Mouse (Mus musculus) cerebellum, postnatal 4 days (tissue): ENCODE measurements at regions not wholly inside any gene's neighbourhood (a gene's known extent, or its start where the extent isn't known, plus 50 kb on each side); places are given as distances from the start of the nearest gene placed in this dataset.
"Not testable (repeated sequence)": the region's sequence is repeated elsewhere in the genome, so short reads cannot be mapped to it uniquely, and the experiment has no call there.

Experiments
- DNase-seq, 2 experiments: peaks; one replicate each; pipeline ENCODE4 v3.0.0; 2022; ENCODE audit warnings: low spot score in 2 of 2, mixed read lengths in 1 of 2

DNA sequence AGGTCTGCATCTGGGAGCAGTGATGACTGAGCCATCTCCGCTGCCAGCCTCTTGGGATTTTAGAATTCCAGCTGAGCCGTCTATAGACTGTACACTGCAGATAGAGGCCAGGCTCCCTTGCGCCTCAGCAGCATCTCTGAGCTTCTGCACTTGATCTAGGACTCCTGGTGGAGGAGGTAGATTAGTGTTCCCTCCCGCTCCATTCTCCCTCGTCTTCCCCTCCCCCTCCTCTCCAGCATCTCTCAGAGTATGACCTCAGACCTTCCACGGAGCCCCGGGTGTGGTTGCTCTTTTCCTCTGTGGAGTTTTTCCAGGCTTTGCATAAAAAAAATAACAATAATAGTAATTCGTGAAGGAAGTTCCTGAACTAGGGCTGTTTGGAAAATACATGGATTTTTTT lies 241.8 kb downstream of the Gadd45g start:
- no peak for DNase-seq

DNA sequence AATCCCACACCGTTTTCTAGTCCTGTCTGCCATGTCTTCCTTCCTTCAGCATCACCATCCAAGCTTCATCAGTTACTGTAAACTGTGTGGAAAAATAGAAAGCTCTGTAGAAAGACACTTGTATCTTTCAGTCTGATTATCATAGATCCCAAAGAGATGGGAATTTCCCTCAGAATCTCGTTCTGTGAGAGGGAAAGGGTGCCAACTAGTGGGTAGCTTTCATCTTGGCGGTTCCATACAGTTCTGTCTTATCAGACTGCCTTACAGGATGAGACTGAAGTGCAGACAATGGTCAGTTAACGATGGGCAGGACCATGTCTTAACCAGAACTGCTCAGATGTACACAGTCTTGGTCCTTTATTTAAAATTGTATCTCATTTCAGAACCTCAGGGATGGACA lies 243.9 kb downstream of the Gadd45g start:
- no peak for DNase-seq

GRCm38 (mm10) chr13:52094785-52095184 lies 248.3 kb downstream of the Gadd45g start:
- no peak for DNase-seq

DNA sequence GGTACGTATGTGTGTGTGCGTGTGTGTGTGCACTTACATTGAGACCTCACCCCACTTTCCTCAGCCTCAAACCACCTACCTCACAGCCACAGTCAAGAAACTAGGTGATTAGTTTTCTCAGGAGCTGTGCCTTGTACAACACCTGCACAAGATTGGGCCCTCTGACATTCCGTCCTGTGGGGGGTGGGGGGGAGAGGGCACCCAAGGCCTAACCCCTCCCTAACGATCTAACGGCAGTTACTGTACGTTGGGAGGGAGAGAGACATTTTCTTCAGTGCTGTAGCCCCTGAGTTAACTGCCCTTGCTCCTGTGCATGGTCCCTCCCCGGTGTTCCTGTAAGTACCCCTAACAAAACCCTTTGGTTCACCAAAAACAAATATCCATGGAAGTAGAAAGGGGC lies 250.0 kb downstream of the Gadd45g start:
- no peak for DNase-seq

GRCm38 (mm10) chr13:52105989-52106642 lies 259.6 kb downstream of the Gadd45g start:
- DNase-seq: no peak

- DNase-seq: no peak
These were observed 262.0 kb downstream of the Gadd45g start for GRCm38 (mm10) chr13:52108349-52108921.

DNA sequence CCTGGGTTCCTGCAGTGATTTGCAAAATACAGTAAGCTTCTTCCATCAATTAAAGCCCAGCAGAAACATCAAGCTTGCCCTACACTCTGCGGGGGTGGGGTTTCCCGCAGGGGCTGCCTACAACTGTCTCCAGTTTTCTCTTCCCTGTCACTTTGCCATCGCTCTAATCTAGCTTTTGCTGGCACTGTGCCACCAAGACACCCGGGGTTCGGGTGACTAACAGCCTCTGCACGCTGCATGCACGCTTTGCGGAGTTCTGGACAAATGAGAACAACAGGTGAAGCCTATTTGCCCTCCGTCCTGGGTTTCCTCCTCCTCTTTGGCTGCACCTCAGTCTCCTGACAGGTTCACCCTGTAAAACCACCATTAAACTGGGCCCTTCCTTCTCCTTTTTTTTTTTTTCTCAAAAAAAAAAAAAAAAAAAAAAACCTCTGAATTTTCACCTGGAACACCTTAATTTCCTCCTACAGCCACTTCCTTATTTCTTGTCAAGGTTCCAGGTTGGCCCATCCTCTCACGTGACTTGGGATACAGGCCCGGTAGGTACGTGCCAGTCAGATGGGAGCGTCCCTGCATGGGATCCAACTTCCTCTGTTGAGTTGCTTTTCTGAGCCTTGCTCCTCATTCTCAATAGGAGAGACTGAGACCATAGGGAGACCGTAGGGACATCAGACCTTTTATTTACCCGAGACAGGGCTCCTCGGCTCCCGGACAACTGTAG lies 262.7 kb downstream of the Gadd45g start:
- DNase-seq: peak in 1 of 2 experiments; percentile 21

- DNase-seq: no peak
These were observed 264.3 kb downstream of the Gadd45g start for GRCm38 (mm10) chr13:52110750-52111149.

DNA sequence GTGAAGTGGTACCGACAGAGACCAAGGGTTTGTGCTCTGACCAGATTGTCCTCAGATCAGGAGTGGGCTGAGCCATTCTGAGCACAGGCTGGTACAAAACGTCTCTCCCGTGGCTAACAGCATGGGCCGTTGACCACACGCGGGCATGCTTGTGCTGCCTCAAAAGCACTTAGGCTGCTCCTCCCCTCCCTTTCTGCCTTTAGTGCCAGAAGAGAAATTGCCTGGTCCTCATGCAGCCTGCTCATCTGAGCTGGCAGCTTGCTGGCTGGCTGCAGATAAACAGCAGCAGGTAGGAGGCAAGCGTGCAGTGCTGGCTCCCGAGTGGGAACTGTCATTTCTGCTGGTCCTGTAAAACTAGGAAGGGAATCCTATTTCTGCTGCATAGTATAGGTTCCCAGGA lies 267.1 kb downstream of the Gadd45g start:
- DNase-seq: peak in 1 of 2 experiments; percentile 45

GRCm38 (mm10) chr13:52114431-52114830 lies 268.0 kb downstream of the Gadd45g start:
- no peak for DNase-seq

DNA sequence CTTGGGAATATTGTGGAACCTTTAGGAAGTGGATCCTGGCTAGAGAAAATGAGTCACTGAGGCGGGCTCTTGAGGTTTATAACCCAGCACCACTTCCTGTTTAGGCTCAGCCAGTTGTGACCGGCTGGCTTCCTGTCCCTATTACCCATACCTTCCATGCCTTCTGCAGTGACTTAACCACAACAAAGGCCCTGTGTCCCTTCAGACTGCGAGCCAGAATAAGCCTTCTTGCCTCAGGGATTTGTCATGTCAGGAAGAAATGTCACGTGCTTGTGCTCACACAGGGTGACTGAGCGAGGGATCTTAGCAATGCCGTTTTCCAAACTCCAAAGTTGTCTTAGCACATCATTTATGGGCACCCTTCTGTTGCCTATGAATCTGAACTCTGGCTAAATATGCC lies 268.5 kb downstream of the Gadd45g start:
- no peak for DNase-seq

- DNase-seq: no peak
These were observed 269.8 kb downstream of the Gadd45g start for GRCm38 (mm10) chr13:52116241-52116640.

- DNase-seq: peak in 1 of 2 experiments; percentile 50
These were observed 270.3 kb downstream of the Gadd45g start for GRCm38 (mm10) chr13:52116756-52117155.

GRCm38 (mm10) chr13:52120795-52121194 lies 274.3 kb downstream of the Gadd45g start:
- no peak for DNase-seq

DNA sequence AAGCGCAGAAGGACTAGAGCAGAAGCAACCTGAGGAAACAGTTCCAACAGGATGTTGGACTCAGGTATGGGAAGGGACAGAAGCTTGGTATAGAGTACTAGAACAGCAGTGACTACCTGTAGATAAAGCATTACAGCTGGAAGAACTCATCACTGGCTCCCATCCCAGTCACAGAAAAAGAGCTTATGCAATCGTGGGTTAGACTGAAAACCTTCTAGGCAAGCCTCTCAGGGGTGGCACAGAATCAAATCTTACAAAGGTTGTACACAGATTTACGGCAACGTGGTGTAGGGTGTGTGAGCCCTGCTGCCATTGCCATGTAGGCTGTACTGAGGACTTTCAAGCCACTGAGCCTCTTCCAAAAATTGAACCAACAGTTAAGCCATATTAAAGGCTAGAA lies 278.6 kb downstream of the Gadd45g start:
- no peak for DNase-seq

- no peak for DNase-seq
These were observed 281.3 kb downstream of the Gadd45g start for GRCm38 (mm10) chr13:52127751-52128150.

DNA sequence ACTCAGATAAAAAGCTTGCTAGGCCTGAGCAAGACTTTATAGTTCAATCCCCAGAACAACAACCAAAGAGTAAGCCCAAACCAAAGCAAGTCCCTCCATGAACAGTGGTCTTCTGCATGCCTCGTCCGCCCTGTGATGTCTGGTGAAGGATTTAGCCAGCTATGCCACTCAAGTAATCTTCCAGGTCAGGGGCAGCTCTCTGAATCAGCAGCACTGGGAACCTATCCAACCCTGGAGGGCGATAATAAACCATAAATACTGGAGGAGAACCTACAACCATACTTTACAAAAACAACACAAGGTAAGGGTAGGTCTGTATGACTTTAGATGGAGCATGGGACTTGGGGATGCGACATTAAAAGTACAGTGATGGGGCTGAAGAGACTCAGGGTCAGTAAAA lies 283.0 kb downstream of the Gadd45g start:
- no peak for DNase-seq

- no peak for DNase-seq
These were observed 286.7 kb downstream of the Gadd45g start for GRCm38 (mm10) chr13:52133202-52133601.

GRCm38 (mm10) chr13:52138331-52138945 lies 292.0 kb downstream of the Gadd45g start:
- no peak for DNase-seq

DNA sequence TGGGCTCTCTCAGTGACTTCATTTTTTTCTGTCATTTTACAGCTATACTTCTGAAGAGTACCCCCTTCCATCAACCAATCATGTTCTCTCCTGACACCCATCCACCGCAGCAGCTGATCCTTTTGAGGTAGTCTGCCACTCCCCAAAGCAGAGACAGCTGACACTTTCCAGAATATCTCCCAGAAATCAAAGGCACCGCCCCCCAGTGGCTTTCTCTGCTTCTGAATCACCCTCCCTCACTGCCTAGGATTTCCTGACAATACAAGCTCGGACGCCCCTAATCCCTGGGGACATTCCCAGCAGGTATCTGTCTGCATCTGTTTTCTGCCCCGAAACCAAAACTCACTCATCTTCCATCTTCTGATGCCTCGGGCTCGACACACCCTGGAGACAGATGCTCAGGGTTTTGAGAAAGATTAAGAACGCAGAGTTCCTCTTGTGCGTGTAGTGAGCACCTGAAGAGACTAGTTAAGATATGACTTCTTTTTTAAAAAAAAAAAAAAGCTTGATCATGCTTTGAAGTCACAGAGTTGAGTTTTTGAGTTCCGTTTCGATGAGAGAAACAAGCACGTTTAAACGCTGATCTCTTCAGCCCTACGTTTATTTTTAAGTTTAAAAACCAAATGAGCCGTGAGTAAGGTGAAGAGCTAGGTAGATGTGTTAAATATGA lies 292.8 kb downstream of the Gadd45g start:
- no peak for DNase-seq

DNA sequence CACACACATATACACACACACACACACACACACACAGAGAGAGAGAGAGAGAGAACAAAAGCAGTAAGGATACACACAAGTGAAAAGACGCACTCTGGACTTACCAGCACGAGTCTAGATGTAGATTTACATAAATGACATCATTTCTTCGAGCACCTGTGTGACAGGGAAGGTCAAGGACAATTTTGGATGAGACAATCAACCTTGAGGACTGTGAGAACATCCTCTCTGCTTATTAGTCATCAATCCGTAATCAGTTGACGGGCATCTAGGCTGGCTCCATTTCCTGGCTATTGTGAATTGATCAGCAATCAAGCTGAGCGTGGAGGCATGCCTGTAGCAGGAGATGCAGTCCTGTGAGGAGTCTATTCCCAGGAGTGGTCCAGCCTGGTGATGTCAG lies 293.7 kb downstream of the Gadd45g start:
- no peak for DNase-seq

DNA sequence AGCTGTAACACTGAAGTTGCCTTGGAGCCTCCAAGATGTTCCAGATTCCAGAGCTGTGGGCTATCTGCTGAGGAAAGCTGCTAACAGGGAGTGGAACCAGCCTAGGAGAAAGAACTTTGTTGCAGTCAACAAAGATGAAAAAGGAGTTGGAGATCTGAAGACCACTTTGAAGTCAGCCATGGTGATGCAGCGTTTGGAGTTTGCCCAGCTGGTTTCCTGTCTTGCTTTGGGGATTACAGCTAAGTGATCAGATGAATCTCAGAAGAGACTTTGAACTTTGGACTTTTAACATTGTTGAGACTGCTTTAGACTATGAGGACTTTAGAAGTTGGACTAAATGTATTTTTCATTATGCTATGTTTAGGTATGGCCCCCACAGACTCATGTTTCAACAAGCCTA lies 297.6 kb downstream of the Gadd45g start:
- DNase-seq: not testable (repeated sequence)
